Mouse (Mus musculus): ENCODE results near the gene Cyp2c69. TPM values are rescaled to one million over a fixed set of nuclear protein-coding genes. Genes with fewer than 3 reads are reported as not detected.
"Not testable (repeated sequence)": the region's sequence is repeated elsewhere in the genome, so short reads cannot be mapped to it uniquely, and the experiment has no call there.

The Cyp2c69 gene
- total RNA-seq (2021): not detected

GRCm38 (mm10) chr19:39886699-39887098 is at the start of gene Cyp2c69:
Cyp2c69 (minus strand) TSS chr19:39886799.
- not testable (repeated sequence) for DNase-seq

GRCm38 (mm10) chr19:39935396-39935795 is 48.8 kb upstream of the Cyp2c69 start:
- DNase-seq: no peak

- no peak for DNase-seq
Measured at GRCm38 (mm10) chr19:39930032-39930431, 43.4 kb upstream of the Cyp2c69 start.

- no peak for DNase-seq
Measured at GRCm38 (mm10) chr19:39901656-39902055, 15.1 kb upstream of the Cyp2c69 start.

- DNase-seq: not testable (repeated sequence)
Measured at GRCm38 (mm10) chr19:39890079-39890478, 3.5 kb upstream of the Cyp2c69 start.

- no peak for DNase-seq
Measured at GRCm38 (mm10) chr19:39866133-39866532, 20.5 kb downstream of the Cyp2c69 start.

GRCm38 (mm10) chr19:39820931-39821330 is 65.7 kb downstream of the Cyp2c69 start:
- DNase-seq: not testable (repeated sequence)

GRCm38 (mm10) chr19:39816400-39816799 is 70.2 kb downstream of the Cyp2c69 start:
- not testable (repeated sequence) for DNase-seq

GRCm38 (mm10) chr19:39815991-39816390 is 70.6 kb downstream of the Cyp2c69 start:
- not testable (repeated sequence) for DNase-seq

- DNase-seq: not testable (repeated sequence)
Measured at GRCm38 (mm10) chr19:39812714-39813113, 73.9 kb downstream of the Cyp2c69 start, which contains the start of gene Cyp2c40. Cyp2c40 (minus strand) TSS chr19:39812814.

Other genes starting within 250 kb of the Cyp2c69 start
- not detected for gene Cyp2c67, start 237.7 kb downstream of the Cyp2c69 start, total RNA-seq (2021)
- gene Cyp2c68, start 145.7 kb downstream of the Cyp2c69 start, total RNA-seq (2021): not detected
- not detected for gene Cyp2c40, start 74.0 kb downstream of the Cyp2c69 start, total RNA-seq (2021)
- not detected for gene Cyp2c37, start 105.6 kb upstream of the Cyp2c69 start, total RNA-seq (2021)
- not detected for gene Cyp2c54, start 187.0 kb upstream of the Cyp2c69 start, total RNA-seq (2021)
- gene Cyp2c50, start 202.9 kb upstream of the Cyp2c69 start, total RNA-seq (2021): not detected

Data from heart, postnatal 4 days (tissue).